Mouse (Mus musculus) limb, embryonic 11.5 days (tissue): Measurements from ENCODE around the gene Scap. TPM values are rescaled to one million over a fixed set of nuclear protein-coding genes. Genes with fewer than 3 reads are reported as not detected.
"Not testable (repeated sequence)": the region's sequence is repeated elsewhere in the genome, so short reads cannot be mapped to it uniquely, and the experiment has no call there.

Experiments
- ATAC-seq: fragments of 200-750 bp; cut with Nextera tagmentation; 2 replicates; pipeline ENCODE4 v1.8.0; 2017; ENCODE audit warnings: low read depth; ENCODE audit not compliant: insufficient number of reproducible peaks, low FRiP score, low TSS enrichment
- DNase-seq: peaks from one replicate; pipeline ENCODE4 v3.0.0-alpha.2; 2015; ENCODE audit warnings: low spot score
- H3K27ac ChIP-seq: fragments of 300-500 bp; sonication (generic); replicated peaks from 2 replicates; pipeline ENCODE4 v1.5.1; 2014; ENCODE audit warnings: low read depth, mild to moderate bottlenecking, low read length
- H3K27me3 ChIP-seq: fragments of 300-500 bp; sonication (generic); 2 replicates; pipeline ENCODE4 v1.6.1; 2014; ENCODE audit warnings: mild to moderate bottlenecking, low read length, mixed read lengths; ENCODE audit not compliant: control insufficient read depth, insufficient read depth
- H3K36me3 ChIP-seq: fragments of 300-500 bp; sonication (generic); 2 replicates; pipeline ENCODE4 v1.6.1; 2014; ENCODE audit warnings: mild to moderate bottlenecking, low read length, moderate library complexity, mixed read lengths; ENCODE audit not compliant: control insufficient read depth, insufficient read depth
- H3K4me1 ChIP-seq: fragments of 300-500 bp; sonication (generic); 2 replicates; pipeline ENCODE4 v1.6.1; 2014; ENCODE audit warnings: low read length, mixed read lengths; ENCODE audit not compliant: control insufficient read depth, insufficient read depth
- H3K4me2 ChIP-seq: fragments of 300-500 bp; sonication (generic); 2 replicates; pipeline ENCODE4 v1.6.1; 2014; ENCODE audit warnings: low read depth, mild to moderate bottlenecking, moderate library complexity; ENCODE audit not compliant: severe bottlenecking
- H3K4me3 ChIP-seq: fragments of 300-500 bp; sonication (generic); 2 replicates; pipeline ENCODE4 v1.5.1; 2014; ENCODE audit warnings: low read depth, low read length
- H3K9ac ChIP-seq: fragments of 300-500 bp; sonication (generic); 2 replicates; pipeline ENCODE4 v1.6.1; 2014; ENCODE audit warnings: mild to moderate bottlenecking, low read length
- H3K9me3 ChIP-seq: fragments of 300-500 bp; sonication (generic); 2 replicates; pipeline ENCODE4 v1.6.1; 2016; ENCODE audit warnings: low read length; ENCODE audit not compliant: control insufficient read depth
- WGBS: fragments of 180-500 bp; shearing (Covaris S2); extraction: QIAGEN DNeasy Blood & Tissue Kit; methylation state at CpG from one replicate; pipeline ENCODE4 v1.1.7; 2014; 5-methylcytosine and 5-hydroxymethylcytosine counted together
- polyA plus RNA-seq: library from polyadenylated mRNA; unstranded; fragments of >200 nt; fragmentation: Nextera tagmentation; extraction: Ambion mirVana; gene quantifications from 2 replicates; pipeline ENCODE4 v1.2.1, GENCODE M21; 2014

Gene Scap
- polyA plus RNA-seq, 1 experiment from 2014 or later: 22.1 TPM

- Histone ChIP-seq H3K4me1 (no peaks in the 10 kb centered on the region), H3K4me3 (no peak overlapping the region), H3K27ac (no peak overlapping the region), H3K9ac (no peak overlapping the region), H3K27me3 (no peaks in the 10 kb centered on the region), H3K4me2 (no peak overlapping the region), H3K36me3 (peaks cover 4% of the 10 kb centered on the region; the same call in 1 of the 2 replicates), H3K9me3 (no peaks in the 10 kb centered on the region)
- 81% methylated on average over 2 of the region's 2 CpGs for WGBS
- no peak for DNase-seq
- no peak for ATAC-seq
Measured at GRCm38 (mm10) chr9:110358341-110358740, 25.3 kb downstream of the Scap start.

- Histone ChIP-seq H3K27me3 (no peaks in the 10 kb centered on the region), H3K27ac (no peak overlapping the region), H3K9ac (no peak overlapping the region), H3K9me3 (no peaks in the 10 kb centered on the region), H3K36me3 (peaks cover 4% of the 10 kb centered on the region; the same call in 1 of the 2 replicates), H3K4me1 (no peaks in the 10 kb centered on the region), H3K4me3 (no peak overlapping the region), H3K4me2 (no peak overlapping the region)
- ATAC-seq (no peak), DNase-seq (no peak)
- WGBS: 87% methylated on average over 12 of the region's 12 CpGs
Measured at GRCm38 (mm10) chr9:110361299-110361698, 28.2 kb downstream of the Scap start.

- Histone ChIP-seq H3K4me3 (no peak overlapping the region), H3K9ac (no peak overlapping the region), H3K27me3 (no peaks in the 10 kb centered on the region), H3K4me2 (no peak overlapping the region), H3K4me1 (no peaks in the 10 kb centered on the region), H3K9me3 (no peaks in the 10 kb centered on the region), H3K27ac (no peak overlapping the region), H3K36me3 (peaks cover 4% of the 10 kb centered on the region; the same call in 1 of the 2 replicates)
- DNase-seq: no peak
- WGBS: 88% methylated on average over 10 of the region's 10 CpGs
- ATAC-seq: no peak
Measured at GRCm38 (mm10) chr9:110362337-110362736, 29.2 kb downstream of the Scap start.

GRCm38 (mm10) chr9:110366746-110367145 is 33.7 kb downstream of the Scap start:
- Histone ChIP-seq H3K9ac (no peak overlapping the region), H3K27me3 (no peaks in the 10 kb centered on the region), H3K4me2 (no peak overlapping the region), H3K27ac (no peak overlapping the region), H3K9me3 (no peaks in the 10 kb centered on the region), H3K36me3 (peaks cover 2% of the 10 kb centered on the region; the same call in 1 of the 2 replicates), H3K4me1 (no peaks in the 10 kb centered on the region), H3K4me3 (no peak overlapping the region)
- ATAC-seq: no peak
- no peak for DNase-seq
- WGBS: 72% methylated on average over 5 of the region's 5 CpGs

GRCm38 (mm10) chr9:110369860-110370259 is 36.8 kb downstream of the Scap start:
- Histone ChIP-seq H3K4me1 (no peaks in the 10 kb centered on the region), H3K4me3 (no peak overlapping the region), H3K36me3 (no peaks in the 10 kb centered on the region), H3K9ac (no peak overlapping the region), H3K4me2 (no peak overlapping the region), H3K27ac (no peak overlapping the region), H3K27me3 (no peaks in the 10 kb centered on the region), H3K9me3 (no peaks in the 10 kb centered on the region)
- ATAC-seq: no peak
- 80% methylated on average over 3 of the region's 3 CpGs for WGBS
- DNase-seq: no peak

- H3K4me3 ChIP-seq: no peak overlapping the region
- peaks cover 8% of the 10 kb centered on the region; the same call in 1 of the 2 replicates for H3K36me3 ChIP-seq
- ATAC-seq (no peak), DNase-seq (no peak)
- H3K27me3 ChIP-seq: no peaks in the 10 kb centered on the region
- no peak overlapping the region for H3K27ac ChIP-seq
- no peaks in the 10 kb centered on the region for H3K4me1 ChIP-seq
- H3K9me3 ChIP-seq: no peaks in the 10 kb centered on the region
- 95% methylated on average over 13 of the region's 13 CpGs for WGBS
- H3K9ac ChIP-seq: no peak overlapping the region
- no peak overlapping the region for H3K4me2 ChIP-seq
Measured at GRCm38 (mm10) chr9:110373871-110374270, 40.8 kb downstream of the Scap start.

- 95% methylated on average over 3 of the region's 3 CpGs for WGBS
- ATAC-seq (no peak), DNase-seq (no peak)
- H3K4me1 ChIP-seq: no peaks in the 10 kb centered on the region
- H3K27me3 ChIP-seq: no peaks in the 10 kb centered on the region
- no peak overlapping the region for H3K4me2 ChIP-seq
- no peak overlapping the region for H3K4me3 ChIP-seq
- H3K9ac ChIP-seq: no peak overlapping the region
- H3K36me3 ChIP-seq: peaks cover 9% of the 10 kb centered on the region; the same call in 1 of the 2 replicates
- H3K27ac ChIP-seq: no peak overlapping the region
- no peaks in the 10 kb centered on the region for H3K9me3 ChIP-seq
Measured at GRCm38 (mm10) chr9:110375668-110376067, 42.6 kb downstream of the Scap start.

GRCm38 (mm10) chr9:110377655-110378054 is 44.6 kb downstream of the Scap start:
- not testable (repeated sequence) for H3K4me2 ChIP-seq, H3K4me3 ChIP-seq, H3K27me3 ChIP-seq, H3K9me3 ChIP-seq, ATAC-seq, H3K4me1 ChIP-seq, H3K9ac ChIP-seq, H3K27ac ChIP-seq, DNase-seq
- WGBS: 93% methylated on average over 15 of the region's 15 CpGs
- peaks cover 15% of the 10 kb centered on the region; the same call in 1 of the 2 replicates for H3K36me3 ChIP-seq

GRCm38 (mm10) chr9:110379361-110379760 is 46.3 kb downstream of the Scap start:
- no peak for DNase-seq
- no peak overlapping the region for H3K4me2 ChIP-seq
- no peak overlapping the region for H3K4me3 ChIP-seq
- H3K9me3 ChIP-seq: no peaks in the 10 kb centered on the region
- no peaks in the 10 kb centered on the region for H3K27me3 ChIP-seq
- no peak for ATAC-seq
- 94% methylated on average over 8 of the region's 8 CpGs for WGBS
- no peak overlapping the region for H3K9ac ChIP-seq
- no peaks in the 10 kb centered on the region for H3K4me1 ChIP-seq
- H3K27ac ChIP-seq: no peak overlapping the region
- H3K36me3 ChIP-seq: peaks cover 17% of the 10 kb centered on the region; the same call in 1 of the 2 replicates
